Mouse (Mus musculus): ENCODE data around the gene Tanc2. TPM values are rescaled to one million over a fixed set of nuclear protein-coding genes. Genes with fewer than 3 reads are reported as not detected.

Tanc2 gene
- total RNA-seq (2017) = 0.25 and 3.3 TPM in 2 replicates

GRCm38 (mm10) chr11:105589877-105590641 lies at the start of gene Tanc2:
Gene Tanc2, plus strand, starts transcription at chr11:105589986.
- ATAC-seq (ENCODE audit: extremely low read depth, insufficient number of reproducible peaks, low FRiP score, poor library complexity, severe bottlenecking) = no peak

- no peak for ATAC-seq (ENCODE audit: extremely low read depth, insufficient number of reproducible peaks, low FRiP score, poor library complexity, severe bottlenecking)
These were observed 49.0 kb upstream of the Tanc2 start for GRCm38 (mm10) chr11:105540781-105541180.

GRCm38 (mm10) chr11:105541366-105541765 lies 48.4 kb upstream of the Tanc2 start:
- no peak for ATAC-seq (ENCODE audit: extremely low read depth, insufficient number of reproducible peaks, low FRiP score, poor library complexity, severe bottlenecking)

- ATAC-seq (ENCODE audit: extremely low read depth, insufficient number of reproducible peaks, low FRiP score, poor library complexity, severe bottlenecking) = no peak
These were observed 47.7 kb upstream of the Tanc2 start for GRCm38 (mm10) chr11:105542129-105542528.

GRCm38 (mm10) chr11:105545801-105546200 lies 44.0 kb upstream of the Tanc2 start:
- no peak for ATAC-seq (ENCODE audit: extremely low read depth, insufficient number of reproducible peaks, low FRiP score, poor library complexity, severe bottlenecking)

GRCm38 (mm10) chr11:105546393-105546792 lies 43.4 kb upstream of the Tanc2 start:
- ATAC-seq (ENCODE audit: extremely low read depth, insufficient number of reproducible peaks, low FRiP score, poor library complexity, severe bottlenecking) = no peak

- no peak for ATAC-seq (ENCODE audit: extremely low read depth, insufficient number of reproducible peaks, low FRiP score, poor library complexity, severe bottlenecking)
These were observed 41.4 kb upstream of the Tanc2 start for GRCm38 (mm10) chr11:105548383-105548782.

- ATAC-seq (ENCODE audit: extremely low read depth, insufficient number of reproducible peaks, low FRiP score, poor library complexity, severe bottlenecking) = no peak
These were observed 40.3 kb upstream of the Tanc2 start for GRCm38 (mm10) chr11:105549164-105550121.

GRCm38 (mm10) chr11:105557285-105557684 lies 32.5 kb upstream of the Tanc2 start:
- ATAC-seq (ENCODE audit: extremely low read depth, insufficient number of reproducible peaks, low FRiP score, poor library complexity, severe bottlenecking) = no peak

GRCm38 (mm10) chr11:105558091-105558490 lies 31.7 kb upstream of the Tanc2 start:
- no peak for ATAC-seq (ENCODE audit: extremely low read depth, insufficient number of reproducible peaks, low FRiP score, poor library complexity, severe bottlenecking)

GRCm38 (mm10) chr11:105558803-105559505 lies 30.8 kb upstream of the Tanc2 start:
- no peak for ATAC-seq (ENCODE audit: extremely low read depth, insufficient number of reproducible peaks, low FRiP score, poor library complexity, severe bottlenecking)

GRCm38 (mm10) chr11:105563546-105563945 lies 26.2 kb upstream of the Tanc2 start:
- ATAC-seq (ENCODE audit: extremely low read depth, insufficient number of reproducible peaks, low FRiP score, poor library complexity, severe bottlenecking) = no peak

- ATAC-seq (ENCODE audit: extremely low read depth, insufficient number of reproducible peaks, low FRiP score, poor library complexity, severe bottlenecking) = no peak
These were observed 22.6 kb upstream of the Tanc2 start for GRCm38 (mm10) chr11:105567221-105567641.

- ATAC-seq (ENCODE audit: extremely low read depth, insufficient number of reproducible peaks, low FRiP score, poor library complexity, severe bottlenecking) = no peak
These were observed 17.8 kb upstream of the Tanc2 start for GRCm38 (mm10) chr11:105571996-105572395.

- ATAC-seq (ENCODE audit: extremely low read depth, insufficient number of reproducible peaks, low FRiP score, poor library complexity, severe bottlenecking) = no peak
These were observed 15.5 kb upstream of the Tanc2 start for GRCm38 (mm10) chr11:105574241-105574640.

- no peak for ATAC-seq (ENCODE audit: extremely low read depth, insufficient number of reproducible peaks, low FRiP score, poor library complexity, severe bottlenecking)
These were observed 12.6 kb upstream of the Tanc2 start for GRCm38 (mm10) chr11:105577211-105577610.

GRCm38 (mm10) chr11:105582020-105582419 lies 7.8 kb upstream of the Tanc2 start:
- ATAC-seq (ENCODE audit: extremely low read depth, insufficient number of reproducible peaks, low FRiP score, poor library complexity, severe bottlenecking) = no peak

GRCm38 (mm10) chr11:105589231-105589876 lies 432 bp upstream of the Tanc2 start:
- ATAC-seq (ENCODE audit: extremely low read depth, insufficient number of reproducible peaks, low FRiP score, poor library complexity, severe bottlenecking) = peak; percentile 56

GRCm38 (mm10) chr11:105591905-105592304 lies 2.1 kb downstream of the Tanc2 start:
- peak; percentile 54; the same call in 1 of the 2 replicates for ATAC-seq (ENCODE audit: extremely low read depth, insufficient number of reproducible peaks, low FRiP score, poor library complexity, severe bottlenecking)
